Mouse (Mus musculus) C2C12 (cell line): ENCODE results near the gene Nfx1.

Source experiments
- CTCF ChIP-seq: IDR thresholded peaks from one replicate; pipeline ENCODE4 v1.5.1; 2011; ENCODE audit not compliant: control insufficient read depth, insufficient read depth, insufficient read length
- FOSL1 ChIP-seq: IDR thresholded peaks from one replicate; pipeline ENCODE4 v1.8.0; 2011; ENCODE audit warnings: mild to moderate bottlenecking, low read length; ENCODE audit not compliant: poor library complexity, insufficient read depth, severe bottlenecking
- MAX ChIP-seq: IDR thresholded peaks from one replicate; pipeline ENCODE4 v1.6.1; 2011; ENCODE audit warnings: mild to moderate bottlenecking, control low read depth

- TF ChIP-seq CTCF (no peak), MAX (no peak), FOSL1 (no peak)
Measured at GRCm38 (mm10) chr4:41057361-41057760, 86.7 kb downstream of the Nfx1 start.
